Mouse (Mus musculus) midbrain, embryonic 12.5 days (tissue): ENCODE data around the gene Abcf1. TPM values are rescaled to one million over a fixed set of nuclear protein-coding genes. Genes with fewer than 3 reads are reported as not detected.
"Not testable (repeated sequence)": the region's sequence is repeated elsewhere in the genome, so short reads cannot be mapped to it uniquely, and the experiment has no call there.

Experiments used
- ATAC-seq: fragments of 200-750 bp; cut with Nextera tagmentation; 2 replicates; pipeline ENCODE4 v1.8.0; 2017; ENCODE audit warnings: low read depth, moderate TSS enrichment, moderate library complexity; ENCODE audit not compliant: low FRiP score
- H3K27ac ChIP-seq: fragments of 300-500 bp; sonication (generic); replicated peaks from 2 replicates; pipeline ENCODE4 v1.5.1; 2016; ENCODE audit warnings: mild to moderate bottlenecking
- H3K27me3 ChIP-seq: fragments of 300-500 bp; sonication (generic); 2 replicates; pipeline ENCODE4 v1.6.1; 2016; ENCODE audit warnings: mild to moderate bottlenecking
- H3K36me3 ChIP-seq: fragments of 300-500 bp; sonication (generic); 2 replicates; pipeline ENCODE4 v1.6.1; 2016
- H3K4me1 ChIP-seq: fragments of 300-500 bp; sonication (generic); 2 replicates; pipeline ENCODE4 v1.6.1; 2016
- H3K4me2 ChIP-seq: fragments of 300-500 bp; sonication (generic); replicated peaks from 2 replicates; pipeline ENCODE4 v1.6.1; 2016; ENCODE audit warnings: mild to moderate bottlenecking, moderate library complexity
- H3K4me3 ChIP-seq: fragments of 300-500 bp; sonication (generic); 2 replicates; pipeline ENCODE4 v1.5.1; 2016; ENCODE audit warnings: mild to moderate bottlenecking
- H3K9ac ChIP-seq: fragments of 300-500 bp; sonication (generic); replicated peaks from 2 replicates; pipeline ENCODE4 v1.6.1; 2016; ENCODE audit warnings: mild to moderate bottlenecking, moderate library complexity
- H3K9me3 ChIP-seq: fragments of 300-500 bp; sonication (generic); 2 replicates; pipeline ENCODE4 v1.6.1; 2016; ENCODE audit warnings: mild to moderate bottlenecking
- WGBS: fragments of 180-500 bp; shearing (Covaris S2); methylation state at CpG from one replicate; pipeline ENCODE4 v1.1.7; 2016; 5-methylcytosine and 5-hydroxymethylcytosine counted together
- polyA plus RNA-seq: library from polyadenylated mRNA; unstranded; fragments of >200 nt; fragmentation: Nextera tagmentation; extraction: Ambion mirVana; gene quantifications from 2 replicates; pipeline ENCODE4 v1.2.1, GENCODE M21; 2016

Gene Abcf1
- 104 and 118 TPM in 2 replicates for polyA plus RNA-seq

DNA sequence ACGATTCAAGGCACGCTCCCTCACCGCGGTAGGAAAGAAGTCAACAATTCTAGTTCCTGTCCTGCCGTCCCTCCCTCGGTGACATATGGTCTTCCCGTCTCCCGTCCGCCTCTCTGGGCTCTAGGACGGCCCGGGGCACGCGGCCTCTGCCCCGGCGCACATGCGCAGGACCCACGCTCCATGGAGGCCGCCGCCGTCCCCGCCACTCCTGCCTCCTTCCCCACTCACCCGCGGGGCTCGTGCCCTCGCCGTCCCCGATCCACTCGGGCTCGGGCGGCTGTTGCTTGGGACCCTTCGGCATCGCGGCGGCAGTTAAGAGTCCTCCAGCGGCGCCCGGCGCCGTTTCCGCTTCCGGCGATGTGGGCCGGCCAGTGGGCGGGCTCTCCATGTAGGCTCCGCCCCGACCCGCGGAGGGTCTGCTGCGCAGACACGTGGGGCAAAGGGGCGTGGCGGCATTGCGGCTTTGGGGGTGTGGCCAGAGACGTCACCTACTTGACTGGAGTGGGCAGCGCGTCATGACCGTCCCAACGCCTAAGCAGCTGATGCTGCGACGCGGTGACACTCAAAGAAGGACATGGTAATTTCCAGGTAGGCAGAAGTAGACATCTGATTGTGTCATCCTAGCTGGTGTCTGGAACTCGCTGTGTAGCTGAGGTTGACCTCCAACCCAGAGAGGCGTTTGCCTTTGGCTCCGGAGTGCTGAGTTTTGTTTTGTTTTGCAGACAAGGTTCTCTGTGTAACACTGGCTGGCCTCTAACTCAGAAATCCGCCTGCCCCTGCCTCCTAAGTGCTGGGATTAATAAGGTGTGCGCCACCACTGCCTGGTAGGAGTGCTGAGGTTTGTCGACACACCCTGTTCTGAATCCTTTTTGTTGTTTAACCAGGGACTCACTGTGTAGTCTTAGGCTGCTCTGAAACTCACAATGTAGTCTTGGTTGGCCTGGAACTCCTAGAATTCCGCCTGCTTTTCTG is at the start of gene Abcf1:
TSS of gene Abcf1 (minus strand) at position 344 of the 972 bp plus-strand sequence.
- H3K4me2 ChIP-seq = peak within 1 kb of the TSS; percentile 75
- under 1% methylated on average over 68 of the region's 68 CpGs for WGBS
- H3K4me1 ChIP-seq = peaks cover 16% of the 10 kb centered on the region
- H3K36me3 ChIP-seq = peaks cover 33% of the 10 kb centered on the region
- no peaks in the 10 kb centered on the region for H3K27me3 ChIP-seq
- ATAC-seq = peak; percentile 98
- peak within 1 kb of the TSS; percentile 86 for H3K4me3 ChIP-seq
- H3K9ac ChIP-seq = peak within 1 kb of the TSS; percentile 82
- H3K27ac ChIP-seq = peak within 1 kb of the TSS; percentile 60
- no peaks in the 10 kb centered on the region for H3K9me3 ChIP-seq

DNA sequence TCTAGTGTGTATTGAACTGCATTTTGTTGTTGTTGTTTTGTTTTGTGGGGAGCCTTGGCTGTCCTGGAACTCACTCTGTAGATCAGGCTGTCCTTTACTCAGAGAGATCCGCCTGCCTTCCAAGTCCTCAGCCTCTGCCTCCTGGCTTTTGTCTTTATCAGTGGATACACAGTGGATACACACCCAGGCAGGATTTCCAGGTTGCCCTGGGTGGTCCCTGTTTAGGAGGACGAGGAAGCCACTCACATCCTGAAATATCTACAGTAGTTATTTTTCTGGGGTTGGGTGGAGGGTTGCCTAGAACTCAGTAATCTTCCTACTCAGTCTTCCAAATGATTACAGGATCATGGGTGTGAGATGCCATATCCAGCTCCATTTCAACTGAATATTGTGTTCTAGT is 49.4 kb upstream of the Abcf1 start:
- Histone ChIP-seq H3K9ac (no peak overlapping the region), H3K4me1 (peaks cover 6% of the 10 kb centered on the region), H3K27me3 (no peaks in the 10 kb centered on the region), H3K36me3 (peaks cover 16% of the 10 kb centered on the region), H3K27ac (no peak overlapping the region), H3K4me2 (no peak overlapping the region), H3K9me3 (no peaks in the 10 kb centered on the region), H3K4me3 (no peak overlapping the region)
- no peak for ATAC-seq
- WGBS = 67% methylated on average over 2 of the region's 2 CpGs

DNA sequence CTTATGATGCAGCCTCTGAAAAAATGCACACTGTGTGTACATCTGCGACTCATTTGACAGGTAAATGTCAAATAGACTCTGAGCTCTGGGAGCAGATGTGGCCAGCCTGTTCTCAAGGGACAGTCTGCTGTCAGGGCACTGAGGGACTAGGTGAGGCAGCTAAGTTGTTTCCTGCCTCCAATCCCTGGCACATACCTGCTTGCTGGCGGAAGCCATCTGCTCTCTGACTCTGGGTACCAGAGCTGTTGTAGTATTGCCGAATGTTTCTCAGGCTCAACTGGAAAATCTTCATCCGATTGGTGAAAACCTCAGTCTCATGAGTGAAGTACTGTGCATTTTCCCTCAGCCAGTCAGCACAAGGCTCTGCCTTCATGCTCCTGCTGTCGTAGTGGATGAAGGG is 47.5 kb upstream of the Abcf1 start:
- Histone ChIP-seq H3K9ac (no peak overlapping the region), H3K27me3 (no peaks in the 10 kb centered on the region), H3K4me1 (peaks cover 6% of the 10 kb centered on the region), H3K27ac (no peak overlapping the region), H3K36me3 (peaks cover 16% of the 10 kb centered on the region), H3K9me3 (no peaks in the 10 kb centered on the region), H3K4me3 (no peak overlapping the region), H3K4me2 (no peak overlapping the region)
- WGBS = 94% methylated on average over 5 of the region's 5 CpGs
- ATAC-seq = no peak

DNA sequence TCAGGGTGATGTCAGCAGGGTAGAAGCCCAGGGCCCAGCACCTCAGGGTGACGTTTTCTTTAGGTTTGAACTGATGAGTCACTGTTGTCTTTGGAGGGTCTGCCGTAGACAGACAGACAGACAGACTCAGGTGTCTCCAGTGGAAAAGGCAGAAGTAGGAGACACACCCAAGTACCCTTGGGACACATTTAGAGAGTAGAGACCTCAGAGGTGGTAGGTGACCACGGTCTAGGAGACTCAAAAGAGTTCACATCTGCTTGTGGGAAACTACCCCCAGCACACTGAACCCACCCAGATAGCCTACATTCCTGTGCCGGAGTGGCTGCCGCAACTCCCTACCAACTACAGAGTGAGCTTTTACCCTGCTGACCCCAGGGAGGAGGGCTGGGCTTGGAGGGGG is 45.4 kb upstream of the Abcf1 start:
- no peak overlapping the region for H3K4me3 ChIP-seq
- 94% methylated on average over 5 of the region's 5 CpGs for WGBS
- no peak for ATAC-seq

DNA sequence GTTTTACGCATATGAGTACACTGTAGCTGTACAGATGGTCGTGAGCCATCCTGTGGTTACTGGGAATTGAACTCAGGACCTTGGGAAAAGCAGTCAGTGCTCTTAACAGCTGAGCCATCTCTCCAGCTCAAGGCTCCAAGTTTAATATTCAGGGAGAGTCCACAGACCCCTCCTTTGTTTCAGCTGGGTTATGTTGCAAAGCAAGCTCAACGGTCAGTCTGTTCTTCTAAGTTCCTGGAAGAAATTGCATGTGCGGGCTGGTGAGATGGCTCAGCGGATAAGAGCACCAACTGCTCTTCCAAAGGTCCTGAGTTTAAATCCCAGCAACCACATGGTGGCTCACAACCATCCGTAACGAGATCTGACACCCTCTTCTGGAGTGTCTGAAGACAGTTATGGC is 34.8 kb upstream of the Abcf1 start:
- H3K9me3 ChIP-seq, H3K4me3 ChIP-seq, H3K9ac ChIP-seq, H3K4me2 ChIP-seq, H3K27me3 ChIP-seq, ATAC-seq, H3K4me1 ChIP-seq, H3K27ac ChIP-seq: not testable (repeated sequence)
- WGBS = 96% methylated on average over 7 of the region's 7 CpGs
- peaks cover 14% of the 10 kb centered on the region for H3K36me3 ChIP-seq

More for the DNA sequence above, 45.4 kb upstream of the Abcf1 start:
- Histone ChIP-seq H3K4me2 (no peak overlapping the region), H3K27ac (no peak overlapping the region), H3K27me3 (no peaks in the 10 kb centered on the region), H3K9me3 (no peaks in the 10 kb centered on the region), H3K9ac (no peak overlapping the region), H3K36me3 (peaks cover 16% of the 10 kb centered on the region), H3K4me1 (no peaks in the 10 kb centered on the region)

DNA sequence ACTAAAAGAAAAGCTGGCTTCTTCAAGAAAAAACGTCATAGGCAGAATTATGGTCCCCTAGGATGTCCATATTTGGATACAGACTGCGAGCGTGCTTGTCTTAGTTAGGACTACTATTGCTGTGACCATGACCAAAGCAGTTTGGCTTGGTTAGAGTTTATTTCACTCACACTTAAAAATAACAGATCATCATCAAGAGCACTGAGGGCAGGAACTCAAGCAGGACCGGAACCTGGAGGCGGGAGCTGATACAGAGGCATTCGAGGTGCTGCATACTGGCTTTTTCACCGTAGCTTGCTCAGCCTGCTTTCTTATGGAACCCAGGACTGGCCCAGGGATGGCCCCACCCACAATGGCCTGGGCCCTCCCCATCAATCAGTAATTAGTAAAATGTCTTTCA is 33.8 kb upstream of the Abcf1 start:
- ATAC-seq = no peak
- WGBS = 97% methylated on average over 7 of the region's 7 CpGs
- no peak overlapping the region for H3K9ac ChIP-seq
- H3K4me2 ChIP-seq = no peak overlapping the region
- no peaks in the 10 kb centered on the region for H3K4me1 ChIP-seq
- no peak overlapping the region for H3K4me3 ChIP-seq
- H3K36me3 ChIP-seq = peaks cover 14% of the 10 kb centered on the region
- H3K9me3 ChIP-seq = 0 out of 2 replicates have a peak, but pooled peaks cover 3% of the 10 kb centered on the region
- no peak overlapping the region for H3K27ac ChIP-seq
- no peaks in the 10 kb centered on the region for H3K27me3 ChIP-seq

DNA sequence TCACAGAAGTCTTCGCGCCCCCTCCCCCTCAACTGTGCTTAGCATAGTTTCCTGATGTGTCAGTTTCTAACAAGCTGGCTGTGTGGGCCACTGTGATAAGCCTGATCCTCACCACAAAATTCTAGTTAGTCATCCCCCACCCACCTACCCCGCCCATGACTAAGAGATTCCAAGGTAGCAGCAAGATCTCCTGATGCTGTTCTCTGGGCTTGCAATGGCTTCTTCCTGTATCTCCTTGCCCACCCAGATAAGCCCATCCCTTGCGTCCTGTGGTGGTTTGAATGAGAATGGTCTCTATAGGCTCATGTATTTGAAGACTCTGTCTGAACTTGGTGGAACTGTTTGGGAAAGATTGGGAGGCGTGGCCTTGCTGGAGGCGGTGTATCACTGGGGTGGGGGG is 32.4 kb upstream of the Abcf1 start:
- H3K36me3 ChIP-seq = peaks cover 13% of the 10 kb centered on the region
- no peak overlapping the region for H3K4me3 ChIP-seq
- no peak overlapping the region for H3K9ac ChIP-seq
- H3K9me3 ChIP-seq = 0 out of 2 replicates have a peak, but pooled peaks cover 3% of the 10 kb centered on the region
- no peaks in the 10 kb centered on the region for H3K27me3 ChIP-seq
- 96% methylated on average over 6 of the region's 6 CpGs for WGBS
- no peak overlapping the region for H3K4me2 ChIP-seq
- no peak for ATAC-seq
- peaks cover 9% of the 10 kb centered on the region for H3K4me1 ChIP-seq
- no peak overlapping the region for H3K27ac ChIP-seq

DNA sequence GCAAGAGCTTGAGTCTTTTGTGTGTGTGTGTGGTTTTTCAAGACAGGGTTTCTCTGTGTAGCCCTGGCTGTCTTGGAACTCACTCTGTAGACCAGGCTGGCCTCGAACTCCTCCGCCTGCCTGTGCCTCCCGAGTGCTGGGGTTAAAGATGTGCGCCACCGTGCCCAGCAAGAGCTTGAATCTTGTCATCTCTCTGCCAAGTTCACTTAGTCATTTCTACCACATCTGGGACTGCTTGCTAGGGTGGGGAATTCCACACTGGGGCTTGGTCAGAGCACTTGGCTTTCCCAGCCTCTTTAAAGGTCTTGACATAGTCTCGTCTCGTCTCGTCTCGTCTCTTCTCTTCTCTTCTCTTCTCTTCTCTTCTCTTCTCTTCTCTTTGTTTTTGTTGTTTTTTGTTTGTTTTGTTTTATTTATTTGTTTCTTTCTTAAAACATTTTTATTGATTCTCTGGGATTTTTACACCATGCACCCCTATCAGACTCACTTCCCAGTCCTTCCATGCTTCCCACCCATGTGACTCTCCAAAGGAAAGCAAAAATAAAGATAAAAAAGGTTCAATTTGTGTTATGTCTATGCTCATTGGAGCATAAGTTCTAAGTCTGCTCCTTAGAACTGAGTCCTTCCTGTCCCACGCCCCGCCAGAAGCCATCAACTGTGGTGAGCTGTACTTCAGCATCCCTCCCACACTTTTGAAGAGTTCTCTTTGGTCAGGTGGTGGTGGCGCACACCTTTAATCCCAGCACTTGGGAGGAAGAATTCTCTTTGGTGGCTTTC is 31.7 kb upstream of the Abcf1 start:
- Histone ChIP-seq H3K4me3 (no peak overlapping the region), H3K9me3 (0 out of 2 replicates have a peak, but pooled peaks cover 3% of the 10 kb centered on the region), H3K36me3 (peaks cover 8% of the 10 kb centered on the region; the same call in 1 of the 2 replicates), H3K4me2 (no peak overlapping the region), H3K4me1 (peaks cover 10% of the 10 kb centered on the region), H3K27ac (no peak overlapping the region), H3K27me3 (no peaks in the 10 kb centered on the region), H3K9ac (no peak overlapping the region)
- WGBS = 95% methylated on average over 12 of the region's 12 CpGs
- no peak for ATAC-seq

DNA sequence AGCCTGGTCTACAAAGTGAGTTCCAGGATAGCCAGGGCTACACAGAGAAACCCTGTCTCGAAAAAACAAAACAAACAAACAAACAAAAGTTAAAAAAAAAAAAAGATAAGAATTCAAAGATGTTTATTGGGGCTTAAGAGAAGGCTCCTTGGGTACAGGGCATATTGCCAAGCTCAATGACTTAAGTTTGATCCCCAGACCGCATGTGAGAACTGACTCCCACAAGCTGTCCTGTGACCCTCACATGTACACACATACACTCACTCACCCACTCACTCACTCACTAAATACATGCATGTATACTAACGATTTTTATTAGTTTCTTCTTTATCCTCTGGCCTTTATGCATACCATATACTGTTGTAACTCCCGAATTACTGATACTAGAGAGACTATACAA is 30.8 kb upstream of the Abcf1 start:
- 89% methylated on average over 4 of the region's 4 CpGs for WGBS
- no peak overlapping the region for H3K9ac ChIP-seq
- no peak overlapping the region for H3K4me3 ChIP-seq
- no peak overlapping the region for H3K27ac ChIP-seq
- peaks cover 17% of the 10 kb centered on the region for H3K4me1 ChIP-seq
- H3K9me3 ChIP-seq = no peaks in the 10 kb centered on the region
- no peaks in the 10 kb centered on the region; the same call in 1 of the 2 replicates for H3K36me3 ChIP-seq
- no peaks in the 10 kb centered on the region for H3K27me3 ChIP-seq
- ATAC-seq = no peak
- H3K4me2 ChIP-seq = no peak overlapping the region

DNA sequence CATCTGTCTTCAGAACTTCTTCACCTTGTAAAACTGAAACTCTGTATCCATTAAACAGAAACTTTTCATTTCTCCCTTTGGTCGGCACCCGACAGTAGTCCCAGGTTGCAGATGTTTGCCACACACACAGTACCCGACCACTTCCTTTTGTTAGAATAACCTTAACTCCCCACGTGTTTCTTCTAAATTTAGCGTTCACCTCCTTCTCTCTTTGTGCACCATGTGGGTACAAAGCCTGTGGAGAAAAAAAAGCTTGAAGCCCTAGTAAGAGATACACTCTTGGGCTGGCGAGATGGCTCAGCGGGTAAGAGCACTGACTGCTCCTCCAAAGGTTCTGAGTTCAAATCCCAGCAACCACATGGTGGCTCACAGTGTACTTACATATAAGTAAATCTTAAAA is 29.8 kb upstream of the Abcf1 start:
- no peak for ATAC-seq
- no peaks in the 10 kb centered on the region for H3K27me3 ChIP-seq
- peaks cover 24% of the 10 kb centered on the region for H3K4me1 ChIP-seq
- H3K36me3 ChIP-seq = no peaks in the 10 kb centered on the region
- H3K4me3 ChIP-seq = no peak overlapping the region
- H3K27ac ChIP-seq = no peak overlapping the region
- no peak overlapping the region for H3K9ac ChIP-seq
- 93% methylated on average over 7 of the region's 7 CpGs for WGBS
- no peaks in the 10 kb centered on the region for H3K9me3 ChIP-seq
- H3K4me2 ChIP-seq = no peak overlapping the region

DNA sequence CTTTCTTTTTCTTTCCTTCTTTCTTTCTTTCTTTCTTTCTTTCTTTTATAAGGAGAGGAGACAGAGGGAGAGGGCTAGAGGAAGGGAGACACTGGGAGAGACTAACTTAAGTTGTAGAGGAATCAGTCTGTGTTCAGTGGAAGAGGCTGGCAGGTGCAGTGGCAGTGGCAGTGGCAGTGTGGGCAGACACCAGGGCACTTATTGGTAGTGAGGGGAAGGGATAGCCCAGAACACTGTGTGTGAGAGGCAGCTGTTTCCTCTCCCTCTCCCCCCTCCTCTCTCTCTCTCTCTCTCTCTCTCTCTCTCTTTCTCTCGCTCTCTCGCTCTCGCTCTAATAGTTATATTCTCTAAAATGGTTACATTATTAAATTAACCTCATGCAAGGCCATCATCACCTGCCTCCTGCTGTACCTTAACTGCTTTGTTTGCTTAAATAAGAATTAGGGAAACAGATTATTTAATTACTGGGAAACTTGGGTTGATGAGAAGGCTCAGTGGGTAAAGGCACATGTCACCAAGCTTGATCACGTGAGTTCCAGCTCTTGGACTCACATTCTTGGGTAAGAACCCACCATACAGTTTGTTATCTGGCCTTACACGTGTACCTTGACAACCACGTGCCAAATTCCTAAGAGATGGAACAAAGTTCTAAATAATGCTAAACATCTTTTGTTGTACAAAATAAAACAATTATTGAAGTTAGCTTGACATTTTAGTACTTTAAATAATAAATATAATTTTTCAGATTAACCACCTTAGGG is 29.2 kb upstream of the Abcf1 start:
- Histone ChIP-seq H3K4me3 (no peak overlapping the region), H3K4me1 (peaks cover 24% of the 10 kb centered on the region), H3K27me3 (no peaks in the 10 kb centered on the region), H3K36me3 (no peaks in the 10 kb centered on the region), H3K4me2 (no peak overlapping the region), H3K9me3 (no peaks in the 10 kb centered on the region), H3K27ac (no peak overlapping the region), H3K9ac (no peak overlapping the region)
- ATAC-seq = no peak
- 90% methylated on average over 6 of the region's 6 CpGs for WGBS
